Mouse (Mus musculus): ENCODE data around the gene Tbxas1.

The Tbxas1 gene

GRCm38 (mm10) chr6:38921095-38921809 lies 46.0 kb downstream of the Tbxas1 start:
- in situ Hi-C loops (cut with MboI, MseI), result no loop called here

DNA sequence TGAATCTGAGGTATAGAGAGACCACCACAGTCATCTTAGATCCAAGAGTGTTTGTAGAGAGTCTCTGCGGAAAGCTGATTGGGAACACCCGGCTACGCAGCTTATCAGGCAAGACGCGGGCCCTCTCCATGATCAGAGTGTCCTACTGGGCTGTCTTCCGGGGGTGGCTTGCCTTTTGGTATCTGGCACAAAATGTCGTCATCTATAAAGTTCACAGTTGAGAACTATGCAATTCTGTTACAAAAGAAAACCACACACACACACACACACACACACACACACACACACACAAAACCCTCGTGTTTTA lies 46.6 kb downstream of the Tbxas1 start:
- in situ Hi-C loops (cut with MboI, MseI), result no loop called here

DNA sequence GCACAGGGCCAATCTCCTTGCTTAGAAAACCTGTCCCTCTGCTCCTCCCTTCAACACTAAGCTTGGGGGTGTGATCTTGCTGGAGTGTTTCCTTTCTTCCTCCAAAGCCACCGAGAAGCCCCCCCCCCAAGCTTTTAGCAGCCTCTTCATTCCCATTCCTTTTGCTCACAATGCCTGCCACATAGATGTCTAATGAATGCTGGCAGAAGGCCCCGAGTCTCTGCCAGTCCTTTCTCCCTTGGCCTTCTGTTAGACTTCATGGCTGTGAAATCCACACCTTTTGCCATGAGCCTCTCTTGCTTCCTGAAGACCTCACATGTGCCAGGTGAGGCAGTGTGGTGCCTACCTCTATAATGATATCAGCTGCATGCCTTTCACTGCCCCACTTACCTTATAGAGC lies 47.3 kb downstream of the Tbxas1 start:
- in situ Hi-C loops (cut with MboI, MseI), result no loop called here

GRCm38 (mm10) chr6:38923450-38923849 lies 48.2 kb downstream of the Tbxas1 start:
- in situ Hi-C loops (cut with MboI, MseI), result no loop called here

DNA sequence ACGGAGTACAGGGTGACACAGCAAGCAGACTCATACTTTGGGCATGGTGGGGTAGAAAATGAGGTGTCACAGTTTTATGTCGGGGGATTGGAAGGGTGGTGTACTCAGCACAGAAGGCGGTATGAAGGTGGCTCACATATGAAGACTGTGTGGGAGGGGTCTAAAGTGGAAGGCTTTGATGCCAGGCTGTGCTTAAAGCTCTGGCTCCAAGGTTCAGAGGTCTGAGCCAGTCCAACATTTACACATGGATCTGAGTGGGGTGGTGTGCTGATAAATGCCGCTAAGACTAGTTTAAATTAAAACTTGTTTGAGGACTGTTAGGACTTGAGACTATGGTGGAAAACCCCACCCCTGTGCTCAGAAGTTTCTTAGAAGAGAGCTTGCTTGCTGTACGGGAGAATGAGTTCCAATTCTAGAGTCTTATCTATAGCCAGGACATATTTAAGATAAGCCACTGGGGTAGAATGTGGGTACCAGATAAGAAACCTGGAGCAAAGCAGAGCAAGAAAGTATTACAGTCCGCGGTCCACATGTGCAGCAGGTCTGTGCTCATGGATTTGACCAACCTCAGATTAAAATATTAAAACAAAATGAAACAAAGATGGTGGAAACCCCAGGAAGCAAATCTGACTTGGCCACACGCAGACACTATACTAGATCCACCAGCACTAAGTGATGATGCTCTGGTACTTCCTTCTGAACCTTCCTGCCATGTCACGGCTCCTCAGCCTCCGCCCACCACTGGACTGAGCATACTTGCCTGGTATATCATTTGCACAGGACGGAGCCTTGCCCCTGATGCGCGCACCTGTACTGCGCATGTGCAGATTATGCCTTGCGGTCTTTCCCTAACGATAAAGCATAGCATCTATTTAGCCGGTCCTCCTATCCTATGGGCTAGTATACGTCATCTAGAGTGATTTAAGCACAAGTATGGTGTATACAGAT lies 48.9 kb downstream of the Tbxas1 start:
- in situ Hi-C loops (cut with MboI, MseI), result no loop called here

DNA sequence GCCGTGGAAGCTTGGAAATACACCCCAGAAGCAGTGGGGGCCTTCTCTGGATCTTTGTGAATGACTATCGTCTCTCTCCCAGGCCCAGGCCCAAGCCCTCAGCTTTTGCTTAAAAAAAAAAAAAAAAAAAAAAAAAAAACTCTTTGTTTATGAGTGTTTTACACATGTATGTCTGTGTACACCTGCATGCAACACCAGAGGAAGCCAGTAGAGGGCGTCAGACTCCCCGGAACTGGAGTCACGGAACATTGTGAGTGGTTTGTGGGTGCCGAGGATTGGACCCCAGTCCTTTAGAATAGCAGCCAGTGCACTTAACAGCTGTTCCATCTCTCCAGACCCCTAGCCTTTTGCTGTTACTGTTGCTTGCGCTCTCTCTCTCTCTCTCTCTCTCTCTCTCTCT lies 50.5 kb downstream of the Tbxas1 start:
- in situ Hi-C loops (cut with MboI, MseI), result no loop called here

DNA sequence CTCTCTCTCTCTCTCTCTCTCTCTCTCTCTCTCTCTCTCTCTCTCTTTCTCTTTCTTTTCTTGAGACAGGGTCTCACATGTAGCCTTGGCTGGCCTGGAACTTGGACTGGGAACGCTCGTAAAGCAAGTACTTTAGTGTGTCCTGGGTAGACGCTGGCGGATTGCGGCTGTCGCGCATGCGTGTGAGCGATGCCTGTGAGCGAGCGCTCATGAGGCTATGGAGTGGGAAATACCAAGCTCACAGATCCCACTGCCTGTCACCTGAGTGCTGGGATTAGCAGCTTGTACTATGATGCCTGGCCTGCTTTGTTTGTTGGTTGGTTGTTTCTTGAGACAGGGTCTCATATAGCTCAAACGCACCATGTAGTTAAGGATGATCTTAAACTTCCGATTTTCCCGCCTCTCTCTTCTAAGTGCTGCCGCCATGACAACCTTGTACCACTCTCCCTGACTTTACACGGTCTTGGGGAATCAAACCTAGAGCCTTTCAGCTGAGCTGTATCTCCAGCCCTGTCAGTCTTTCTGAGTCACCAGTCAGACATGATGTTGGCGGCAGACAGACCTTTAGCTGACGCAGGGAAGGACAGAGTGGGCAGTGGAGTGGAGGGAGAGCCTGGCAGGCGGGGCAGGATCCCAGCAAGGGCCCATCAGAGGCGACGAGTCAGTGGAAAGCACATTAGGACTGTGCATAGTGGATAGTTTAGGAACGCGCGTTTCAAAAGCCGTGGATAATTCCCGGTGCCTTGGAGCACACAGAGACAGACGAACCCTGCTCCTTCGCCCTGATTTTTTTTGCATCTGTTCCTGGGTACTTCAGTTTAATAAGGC lies 51.1 kb downstream of the Tbxas1 start:
- in situ Hi-C loops (cut with MboI, MseI), result no loop called here

DNA sequence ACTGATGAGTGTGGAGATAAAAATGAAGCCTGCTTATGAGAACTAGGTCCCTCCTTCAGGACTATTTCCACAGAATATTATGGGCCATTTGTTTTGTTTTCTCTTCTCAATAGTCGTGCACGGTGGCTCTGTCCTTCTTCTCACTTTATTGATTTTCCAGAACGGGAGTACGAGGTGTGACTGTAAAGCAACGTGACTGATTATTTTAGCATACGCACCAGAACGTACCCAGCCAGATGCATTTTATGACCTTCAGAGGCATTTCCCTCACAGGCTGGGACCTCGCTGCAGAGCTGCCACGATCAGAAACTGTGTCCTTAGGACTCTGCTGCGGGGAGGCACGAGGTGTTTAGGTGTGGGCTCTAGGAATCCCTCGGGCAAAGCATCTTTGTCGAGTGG lies 51.8 kb downstream of the Tbxas1 start:
- in situ Hi-C loops (cut with MboI, MseI), result no loop called here

DNA sequence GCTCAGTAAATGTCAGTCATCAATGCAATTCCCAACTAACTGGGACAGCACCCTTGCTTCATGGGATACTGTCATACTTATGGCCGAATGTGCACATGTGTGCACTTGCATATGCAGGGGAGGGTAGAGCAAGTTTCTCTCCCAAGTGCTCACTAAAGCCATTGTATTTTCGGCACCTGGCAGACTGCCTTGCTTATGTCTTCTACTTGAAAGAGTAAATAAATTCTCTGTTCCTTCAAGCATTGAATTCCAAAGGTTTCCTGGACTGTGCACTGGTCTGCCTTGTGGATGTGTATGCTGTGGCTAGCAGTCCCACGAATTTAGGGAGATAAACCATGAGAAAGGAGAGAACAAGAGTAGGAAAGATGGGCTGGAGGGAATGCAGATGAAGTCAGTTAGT lies 53.3 kb downstream of the Tbxas1 start:
- in situ Hi-C loops (cut with MboI, MseI), result no loop called here

GRCm38 (mm10) chr6:38936009-38936408 lies 60.8 kb downstream of the Tbxas1 start:
- in situ Hi-C loops (cut with MboI, MseI), result loop anchor here (5.0 kb wide), 1 partner anchor 101 kb away; no protein-coding TSS in a partner anchor

DNA sequence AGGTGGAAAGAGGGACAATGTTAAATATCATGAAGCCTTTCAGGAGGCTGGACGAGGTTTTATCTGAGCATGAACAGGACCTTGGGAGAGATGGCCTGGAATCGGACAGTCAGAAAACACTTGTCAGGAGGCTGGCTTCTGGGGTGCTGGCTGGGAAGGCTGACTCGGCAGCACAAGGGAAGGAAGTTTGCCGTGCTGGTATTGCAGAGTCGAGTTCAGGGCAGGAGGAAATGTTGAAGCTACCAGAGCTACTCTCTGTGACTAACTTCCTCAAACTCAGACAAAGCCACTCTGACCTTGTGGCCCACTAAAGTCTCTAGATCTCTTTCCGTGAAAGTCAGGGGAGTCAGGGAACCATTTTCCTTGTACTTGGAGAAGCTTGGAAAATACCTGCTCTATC lies 63.2 kb downstream of the Tbxas1 start:
- in situ Hi-C loops (cut with MboI, MseI), result loop anchor here (5.0 kb wide), 1 partner anchor 99 kb away; no protein-coding TSS in a partner anchor

DNA sequence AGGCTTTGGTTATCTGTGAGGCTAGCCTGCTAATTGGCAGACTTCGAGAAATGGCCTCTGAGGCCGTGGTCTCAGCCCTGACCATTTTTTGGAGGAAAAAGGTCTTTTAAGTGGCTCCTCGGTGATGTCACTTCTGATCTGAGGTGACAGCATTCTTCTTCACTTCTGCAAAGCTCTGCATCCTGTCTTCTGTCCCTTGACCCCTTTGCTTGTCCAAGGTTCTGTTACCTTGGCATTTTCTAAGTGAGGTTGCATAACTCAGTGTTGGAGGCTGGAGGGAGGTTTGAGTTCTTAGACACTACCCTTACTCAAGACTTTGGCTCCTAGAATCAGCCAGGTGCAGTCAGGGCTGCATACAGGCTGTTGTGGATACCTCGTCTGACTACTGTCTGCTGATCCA lies 63.9 kb downstream of the Tbxas1 start:
- in situ Hi-C loops (cut with MboI, MseI), result loop anchor here (5.0 kb wide), 1 partner anchor 98 kb away; no protein-coding TSS in a partner anchor

DNA sequence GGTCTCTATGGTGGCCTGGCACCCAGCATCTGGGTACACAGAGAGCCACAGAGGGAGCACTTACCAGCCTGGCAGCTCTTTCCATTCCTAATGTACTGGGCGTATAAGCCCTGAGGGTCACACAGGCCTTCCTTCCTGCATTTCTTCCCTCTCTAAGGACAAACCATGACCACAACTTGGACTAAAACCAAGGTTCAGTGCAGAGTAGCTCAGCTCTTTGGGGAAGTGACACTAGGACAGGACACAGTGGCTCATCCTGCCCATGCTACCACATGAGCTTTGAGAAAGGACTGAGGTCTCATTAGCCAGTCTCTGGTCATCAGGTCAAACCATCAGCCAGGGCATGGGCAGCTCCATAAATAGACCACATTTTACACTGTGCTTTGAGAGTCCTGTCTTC lies 65.8 kb downstream of the Tbxas1 start:
- in situ Hi-C loops (cut with MboI, MseI), result no loop called here

DNA sequence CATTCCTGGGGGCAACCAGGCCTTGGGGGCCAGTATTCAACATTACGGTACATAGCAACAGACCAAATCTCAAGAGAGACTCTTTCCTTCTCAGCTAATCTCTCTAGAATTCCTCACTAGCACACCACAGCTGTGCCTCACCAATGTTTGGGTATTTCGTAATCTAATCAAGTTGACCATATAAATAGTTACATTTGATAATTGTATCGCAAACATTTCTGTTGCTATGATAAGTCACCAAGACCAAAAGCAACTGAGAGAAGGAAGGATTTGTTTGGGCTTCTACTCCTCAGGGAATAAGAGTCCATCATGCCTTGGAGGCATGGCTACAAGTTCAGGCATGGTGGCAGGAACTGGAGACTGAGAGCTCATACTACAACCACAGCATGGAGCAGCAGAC lies 67.6 kb downstream of the Tbxas1 start:
- in situ Hi-C loops (cut with MboI, MseI), result no loop called here

DNA sequence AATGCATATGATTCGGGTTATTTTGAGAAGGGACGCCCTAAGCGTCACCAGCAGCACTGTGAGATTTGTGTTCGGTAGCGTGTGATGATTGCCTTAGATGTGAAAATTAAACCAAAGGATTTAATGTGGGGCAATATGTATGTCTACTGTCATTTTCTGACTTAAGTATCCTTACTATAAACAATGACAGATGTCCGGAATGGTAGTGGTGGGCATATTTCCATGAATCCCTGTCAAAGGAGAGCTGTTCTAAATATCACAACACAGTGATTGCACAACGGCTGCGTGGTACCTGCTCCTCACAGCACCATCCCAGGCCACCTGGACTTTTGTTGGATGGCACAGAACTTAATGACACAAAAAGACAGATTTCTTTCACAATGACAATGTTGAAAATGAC lies 69.2 kb downstream of the Tbxas1 start:
- in situ Hi-C loops (cut with MboI, MseI), result no loop called here

DNA sequence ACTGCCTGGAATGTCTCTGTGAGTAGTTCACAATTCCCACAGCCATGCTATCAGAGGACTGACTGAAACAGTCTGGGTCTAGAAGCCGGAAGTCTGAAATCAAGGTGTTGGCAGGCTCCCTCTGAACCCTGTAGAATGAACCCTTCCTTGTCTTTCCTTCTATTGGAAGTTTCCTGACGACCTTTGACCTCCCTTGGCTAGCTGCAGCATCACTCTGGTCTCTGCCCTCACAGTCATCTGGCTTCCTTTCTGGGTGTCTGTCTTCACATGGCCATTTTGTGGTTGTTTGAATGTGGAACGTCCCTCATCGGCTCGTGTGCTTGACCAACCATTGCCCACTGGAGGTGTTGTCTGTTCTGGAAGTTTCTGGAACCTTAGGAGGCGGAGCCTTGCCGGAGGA lies 69.6 kb downstream of the Tbxas1 start:
- in situ Hi-C loops (cut with MboI, MseI), result no loop called here

GRCm38 (mm10) chr6:38945681-38946080 lies 70.5 kb downstream of the Tbxas1 start:
- in situ Hi-C loops (cut with MboI, MseI), result no loop called here

DNA sequence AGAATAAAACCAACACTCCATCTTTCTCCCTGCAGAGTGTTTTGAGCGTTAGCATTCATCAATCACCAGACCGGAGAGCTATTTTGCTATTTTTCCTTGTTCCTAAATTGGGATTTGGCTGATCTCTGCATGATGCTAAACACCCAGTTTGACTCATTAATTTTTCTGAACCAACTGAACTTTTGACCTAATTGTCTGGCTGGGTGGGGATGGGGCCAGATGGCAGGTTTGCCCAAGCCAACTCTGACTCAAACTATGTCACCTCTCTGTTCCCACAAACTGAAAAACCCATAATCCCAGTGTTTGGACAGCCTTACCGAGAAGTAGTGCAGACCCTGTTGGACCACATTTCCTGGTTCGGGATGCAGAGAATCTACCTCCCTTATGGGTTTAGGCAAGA lies 72.1 kb downstream of the Tbxas1 start:
- in situ Hi-C loops (cut with MboI, MseI), result no loop called here

DNA sequence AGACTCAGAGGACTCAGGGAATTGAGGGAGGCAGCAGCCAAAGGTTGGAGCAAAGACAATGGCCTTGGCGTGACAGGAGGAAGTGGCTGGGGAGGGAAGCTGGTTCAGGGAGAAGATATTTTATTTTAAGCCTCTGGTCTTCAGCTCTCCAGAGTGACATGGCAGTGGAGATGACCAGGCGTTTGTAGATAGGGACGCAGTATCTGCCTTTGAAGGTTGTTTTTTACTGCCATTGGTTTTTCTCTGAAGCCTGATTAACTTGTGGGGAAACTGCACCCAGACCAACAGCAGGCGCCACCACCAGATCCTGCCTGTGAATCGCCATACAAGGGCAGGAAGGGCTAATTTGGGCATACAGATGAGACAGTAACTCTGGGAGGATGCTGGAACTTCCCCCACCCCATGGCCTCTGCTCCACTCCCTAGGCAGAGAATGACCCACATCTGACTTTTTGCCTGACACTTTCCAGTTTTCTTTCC lies 74.5 kb downstream of the Tbxas1 start:
- in situ Hi-C loops (cut with MboI, MseI), result no loop called here

- in situ Hi-C loops (cut with MboI, MseI), result no loop called here
These were observed 75.1 kb downstream of the Tbxas1 start for GRCm38 (mm10) chr6:38950341-38950740.

DNA sequence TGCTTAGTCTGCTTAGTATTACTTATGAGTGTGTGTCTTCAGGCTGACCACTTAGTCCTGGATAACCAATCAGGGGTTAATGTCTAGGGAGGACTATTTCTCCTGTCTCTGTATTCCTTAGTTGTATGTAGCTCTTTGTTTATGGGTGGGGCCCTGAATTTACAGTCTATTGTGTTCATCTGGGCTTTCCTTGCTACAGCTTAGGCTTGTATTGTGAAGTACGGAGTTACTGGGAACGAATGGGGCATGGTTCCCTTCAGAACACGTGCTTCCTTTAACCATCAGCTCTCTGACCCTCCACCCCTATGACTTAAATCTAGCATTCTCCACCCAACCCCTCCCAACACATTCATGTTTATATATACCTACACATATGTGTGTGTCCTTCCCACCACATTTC lies 75.6 kb downstream of the Tbxas1 start:
- in situ Hi-C loops (cut with MboI, MseI), result no loop called here

GRCm38 (mm10) chr6:38956641-38957040 lies 81.4 kb downstream of the Tbxas1 start:
- in situ Hi-C loops (cut with MboI, MseI), result no loop called here

Measured in T-helper 2 cell (primary cell).